Mouse (Mus musculus) gastrocnemius, postnatal 10 days (tissue): ENCODE results near the gene Actl6a. TPM values are rescaled to one million over a fixed set of nuclear protein-coding genes. Genes with fewer than 3 reads are reported as not detected.
A peak's percentile ranks its signal among the peaks of the same experiment; 100 is the strongest.
"Not testable (repeated sequence)": the region's sequence is repeated elsewhere in the genome, so short reads cannot be mapped to it uniquely, and the experiment has no call there.

Source experiments
- DNase-seq: peaks from one replicate; pipeline ENCODE4 v3.0.0; 2021; ENCODE audit warnings: mixed read lengths
- long read RNA-seq, 2 experiments: library from polyadenylated mRNA; stranded (forward); transcript quantifications; one replicate each; pipeline ENCODE4 v2.0.0; 2021
- total RNA-seq, 2 experiments: library from RNA; stranded (reverse); gene quantifications; 2 replicates each; pipeline ENCODE4 v1.2.3; 2021

Actl6a gene
- total RNA-seq = 10 to 100 TPM; 27.3 to 30.7 TPM
- long read RNA-seq, experiment 1, transcript Actl6a-201 (14 exons, 2,010 nt) = major isoform, 36 of 39 reads
- long read RNA-seq, experiment 1, partial matches to known transcripts = 0 of 39 reads
- long read RNA-seq, experiment 1, other reads (novel, unspliced or antisense) = 3 of 39 reads
- long read RNA-seq, experiment 2, transcript Actl6a-201 (14 exons, 2,010 nt) = major isoform, 39 of 45 reads
- long read RNA-seq, experiment 2, partial matches to known transcripts = 0 of 45 reads
- long read RNA-seq, experiment 2, other reads (novel, unspliced or antisense) = 5 of 45 reads

GRCm38 (mm10) chr3:32705647-32706348 lies at the start of gene Actl6a:
TSS of gene Actl6a (plus strand) at chr3:32706298.
- not testable (repeated sequence) for DNase-seq

GRCm38 (mm10) chr3:32656398-32656994 lies 49.6 kb upstream of the Actl6a start:
- DNase-seq = no peak

- DNase-seq = no peak
These were observed 47.7 kb upstream of the Actl6a start for GRCm38 (mm10) chr3:32658401-32658800.

GRCm38 (mm10) chr3:32658821-32659220 lies 47.3 kb upstream of the Actl6a start:
- DNase-seq = no peak

GRCm38 (mm10) chr3:32659506-32659905 lies 46.6 kb upstream of the Actl6a start:
- DNase-seq = no peak

GRCm38 (mm10) chr3:32660276-32660675 lies 45.8 kb upstream of the Actl6a start:
- DNase-seq = no peak

- no peak for DNase-seq
These were observed 45.1 kb upstream of the Actl6a start for GRCm38 (mm10) chr3:32660831-32661555.

- no peak for DNase-seq
These were observed 44.6 kb upstream of the Actl6a start for GRCm38 (mm10) chr3:32661556-32661930.

GRCm38 (mm10) chr3:32668256-32668959 lies 37.7 kb upstream of the Actl6a start:
- no peak for DNase-seq

- peak; percentile 19 for DNase-seq
These were observed 36.9 kb upstream of the Actl6a start for GRCm38 (mm10) chr3:32669211-32669610.

GRCm38 (mm10) chr3:32670196-32670595 lies 35.9 kb upstream of the Actl6a start:
- DNase-seq = no peak

- DNase-seq = no peak
These were observed 32.9 kb upstream of the Actl6a start for GRCm38 (mm10) chr3:32673151-32673550.

- no peak for DNase-seq
These were observed 29.7 kb upstream of the Actl6a start for GRCm38 (mm10) chr3:32676393-32676792.

- no peak for DNase-seq
These were observed 23.1 kb upstream of the Actl6a start for GRCm38 (mm10) chr3:32682910-32683531.

GRCm38 (mm10) chr3:32684631-32685030 lies 21.5 kb upstream of the Actl6a start:
- no peak for DNase-seq

GRCm38 (mm10) chr3:32686537-32686936 lies 19.6 kb upstream of the Actl6a start:
- DNase-seq = no peak

- DNase-seq = no peak
These were observed 18.9 kb upstream of the Actl6a start for GRCm38 (mm10) chr3:32687156-32687555.

GRCm38 (mm10) chr3:32689567-32689999 lies 16.5 kb upstream of the Actl6a start:
- DNase-seq = no peak

- no peak for DNase-seq
These were observed 16.1 kb upstream of the Actl6a start for GRCm38 (mm10) chr3:32690008-32690407.

- DNase-seq = no peak
These were observed 15.2 kb upstream of the Actl6a start for GRCm38 (mm10) chr3:32690901-32691300.

- no peak for DNase-seq
These were observed 14.3 kb upstream of the Actl6a start for GRCm38 (mm10) chr3:32691841-32692240.

- DNase-seq = no peak
These were observed 11.9 kb upstream of the Actl6a start for GRCm38 (mm10) chr3:32694211-32694610.
